Mouse (Mus musculus) cortical plate, adult 2 months (tissue): ENCODE measurements around the gene Slc6a1. TPM values are rescaled to one million over a fixed set of nuclear protein-coding genes. Genes with fewer than 3 reads are reported as not detected.
A peak's percentile ranks its signal among the peaks of the same experiment; 100 is the strongest.

Experiments used
- H3K27ac ChIP-seq: fragments of 200-500 bp; 2 replicates; pipeline ENCODE4 v1.5.1; 2012; ENCODE audit warnings: low read length, control low read depth, inconsistent platforms; ENCODE audit not compliant: insufficient read depth
- H3K4me1 ChIP-seq: fragments of 200-500 bp; 2 replicates; pipeline ENCODE4 v1.6.1; 2011; ENCODE audit warnings: low read length; ENCODE audit not compliant: control insufficient read depth, insufficient read depth
- H3K4me3 ChIP-seq: fragments of 200-500 bp; 2 replicates; pipeline ENCODE4 v1.5.1; 2011; ENCODE audit warnings: mild to moderate bottlenecking, low read length, control low read depth; ENCODE audit not compliant: insufficient read depth
- CTCF ChIP-seq: fragments of 200-500 bp; IDR thresholded peaks from 2 replicates; pipeline ENCODE4 v1.5.1; 2011; ENCODE audit warnings: mild to moderate bottlenecking, control low read depth, low read length; ENCODE audit not compliant: insufficient read depth; ENCODE audit errors: extremely low read depth
- POLR2A ChIP-seq: fragments of 200-500 bp; IDR thresholded peaks from 2 replicates; pipeline ENCODE4 v1.6.1; 2011; ENCODE audit warnings: mild to moderate bottlenecking, low read length, control low read depth; ENCODE audit not compliant: insufficient read depth; ENCODE audit errors: extremely low read depth
- polyA plus RNA-seq: library from polyadenylated mRNA; depleted of rRNA; stranded (reverse); fragments of >200 nt; gene quantifications from 2 replicates; pipeline ENCODE4 v1.2.3, GENCODE M21; 2012

Slc6a1 gene
- polyA plus RNA-seq, 1 experiment = 392 TPM

DNA sequence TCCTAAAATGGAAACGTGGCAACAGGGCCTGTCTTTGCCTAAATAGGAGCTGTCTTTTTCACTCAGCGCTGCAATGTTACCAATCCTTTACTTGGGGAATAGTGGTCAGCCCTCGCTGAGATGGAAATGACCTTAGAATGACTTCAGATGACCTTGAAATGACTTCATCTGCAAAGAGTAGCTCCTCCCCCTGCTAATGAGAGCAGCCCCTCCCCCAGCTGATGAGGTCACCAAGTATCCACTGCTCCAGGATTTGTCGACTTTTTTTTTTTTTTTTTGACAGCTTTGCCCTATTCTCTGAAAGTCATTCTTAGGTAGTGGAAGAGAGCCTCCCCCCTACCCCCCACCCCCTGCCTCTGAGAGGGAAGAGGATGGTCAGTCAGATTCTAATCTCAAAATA is 3.0 kb downstream of the Slc6a1 start:
- peak overlapping the region; percentile 73 for H3K4me3 ChIP-seq
- H3K4me1 ChIP-seq = peaks cover 6% of the 10 kb centered on the region
- H3K27ac ChIP-seq = peak overlapping the region; percentile 94; the same call in 1 of the 2 replicates
- TF ChIP-seq CTCF (no peak), POLR2A (no peak)

DNA sequence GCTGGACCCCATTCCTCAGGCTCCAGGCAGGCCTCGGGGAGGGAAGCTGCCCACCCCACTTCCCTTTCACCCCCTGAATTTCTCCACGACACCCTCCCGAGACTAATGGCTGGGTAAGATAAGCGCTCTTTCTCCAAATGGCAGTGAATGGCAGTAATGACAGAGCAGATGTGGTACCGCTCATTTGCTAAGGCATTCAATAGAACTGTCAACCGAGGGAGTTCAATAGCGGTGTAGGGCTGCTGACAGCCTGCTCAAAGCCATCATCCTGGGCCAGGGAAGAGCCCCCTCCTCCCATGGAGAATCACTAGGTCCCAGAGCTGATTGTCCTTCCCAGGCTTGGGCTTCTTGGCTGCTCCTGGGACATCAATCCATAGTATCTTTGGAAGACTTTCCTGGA is 6.7 kb downstream of the Slc6a1 start:
- no peak for TF ChIP-seq CTCF
- TF ChIP-seq POLR2A = no peak
- Histone ChIP-seq H3K27ac (no peak overlapping the region; the same call in 1 of the 2 replicates), H3K4me1 (peaks cover 11% of the 10 kb centered on the region), H3K4me3 (no peak overlapping the region)

DNA sequence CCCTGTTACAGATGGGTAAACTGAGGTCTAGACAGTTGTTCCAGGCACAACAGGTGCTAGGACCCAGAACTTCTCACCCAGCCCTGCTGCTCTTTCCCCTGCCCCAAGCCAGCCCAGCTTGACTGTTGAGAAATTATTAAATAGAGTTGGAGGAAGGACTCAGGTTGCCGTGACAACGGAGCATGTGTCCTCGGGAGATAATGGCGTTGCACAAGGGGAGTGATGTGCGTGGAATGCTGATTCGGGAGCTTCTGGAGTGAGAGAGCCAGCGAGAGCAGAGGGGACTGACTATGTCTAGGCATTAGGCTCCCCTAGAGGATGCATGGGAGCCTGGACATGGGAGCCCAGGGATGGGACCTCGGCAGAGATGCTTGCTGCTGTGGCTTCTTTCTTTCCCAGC is 7.7 kb downstream of the Slc6a1 start:
- H3K4me1 ChIP-seq = peaks cover 9% of the 10 kb centered on the region; the same call in 1 of the 2 replicates
- H3K4me3 ChIP-seq = no peak overlapping the region
- TF ChIP-seq POLR2A (peak; percentile 34; the same call in 1 of the 2 replicates), CTCF (no peak)
- 0 out of 2 replicates have a peak overlapping the region, but pooled peaks have one; percentile 17 for H3K27ac ChIP-seq

DNA sequence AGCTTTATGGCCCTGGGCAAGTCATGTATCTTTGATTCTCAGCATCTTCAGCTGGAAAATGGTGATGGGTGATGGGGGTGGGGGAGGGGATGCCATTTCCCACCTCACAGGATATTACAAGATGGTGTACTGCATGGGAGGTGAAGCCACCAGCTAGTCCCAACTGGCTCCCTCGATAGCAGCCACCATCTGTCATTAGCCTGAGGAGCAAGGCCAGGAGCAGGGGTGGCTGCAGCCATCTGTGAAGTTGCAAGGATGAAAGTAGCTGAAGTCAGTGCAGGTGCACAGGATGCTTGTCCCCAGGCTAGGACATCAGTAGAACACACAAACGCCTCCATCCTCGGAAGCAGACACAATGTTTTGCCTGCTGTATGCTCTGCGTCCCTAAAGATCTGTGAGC is 8.5 kb downstream of the Slc6a1 start:
- H3K4me3 ChIP-seq = no peak overlapping the region
- no peak overlapping the region for H3K27ac ChIP-seq
- TF ChIP-seq POLR2A (no peak), CTCF (no peak)
- peaks cover 6% of the 10 kb centered on the region; the same call in 1 of the 2 replicates for H3K4me1 ChIP-seq

DNA sequence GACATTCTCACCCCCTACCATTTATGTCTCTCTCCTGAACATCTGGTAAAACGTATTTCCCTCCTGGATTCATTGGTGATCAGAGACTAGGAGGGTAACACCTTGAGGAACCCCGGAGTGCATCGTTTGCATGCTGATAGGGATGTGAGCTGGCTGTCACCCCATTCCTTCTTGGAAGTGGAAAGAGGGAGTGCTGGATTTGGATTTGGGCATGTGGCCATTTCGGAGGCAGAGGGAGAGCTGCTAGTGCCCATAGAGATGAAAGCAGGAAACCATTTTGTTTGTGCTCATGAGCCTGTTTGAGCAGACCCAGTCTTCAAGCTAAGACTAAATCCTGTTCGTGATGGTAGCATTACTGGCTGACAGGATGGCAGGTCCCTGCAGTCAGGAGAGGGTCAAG is 9.0 kb downstream of the Slc6a1 start:
- Histone ChIP-seq H3K4me3 (no peak overlapping the region), H3K27ac (peak overlapping the region; percentile 43; the same call in 1 of the 2 replicates), H3K4me1 (peaks cover 8% of the 10 kb centered on the region; the same call in 1 of the 2 replicates)
- TF ChIP-seq CTCF (no peak), POLR2A (no peak)

GRCm38 (mm10) chr6:114293511-114293910 is 11.1 kb downstream of the Slc6a1 start:
- peak overlapping the region; percentile 58 for H3K27ac ChIP-seq
- TF ChIP-seq CTCF = no peak
- TF ChIP-seq POLR2A = no peak
- H3K4me1 ChIP-seq = peaks cover 10% of the 10 kb centered on the region; the same call in 1 of the 2 replicates
- H3K4me3 ChIP-seq = no peak overlapping the region

GRCm38 (mm10) chr6:114295086-114295485 is 12.7 kb downstream of the Slc6a1 start:
- TF ChIP-seq POLR2A (no peak), CTCF (no peak)
- no peak overlapping the region for H3K27ac ChIP-seq

GRCm38 (mm10) chr6:114297260-114298002 is 15.0 kb downstream of the Slc6a1 start:
- peaks cover 8% of the 10 kb centered on the region; the same call in 1 of the 2 replicates for H3K4me1 ChIP-seq
- TF ChIP-seq POLR2A (no peak), CTCF (no peak)
- peak overlapping the region; percentile 33; the same call in 1 of the 2 replicates for H3K27ac ChIP-seq
- no peak overlapping the region for H3K4me3 ChIP-seq

More at GRCm38 (mm10) chr6:114295086-114295485, 12.7 kb downstream of the Slc6a1 start:
- H3K4me3 ChIP-seq = no peak overlapping the region
- peaks cover 8% of the 10 kb centered on the region; the same call in 1 of the 2 replicates for H3K4me1 ChIP-seq

DNA sequence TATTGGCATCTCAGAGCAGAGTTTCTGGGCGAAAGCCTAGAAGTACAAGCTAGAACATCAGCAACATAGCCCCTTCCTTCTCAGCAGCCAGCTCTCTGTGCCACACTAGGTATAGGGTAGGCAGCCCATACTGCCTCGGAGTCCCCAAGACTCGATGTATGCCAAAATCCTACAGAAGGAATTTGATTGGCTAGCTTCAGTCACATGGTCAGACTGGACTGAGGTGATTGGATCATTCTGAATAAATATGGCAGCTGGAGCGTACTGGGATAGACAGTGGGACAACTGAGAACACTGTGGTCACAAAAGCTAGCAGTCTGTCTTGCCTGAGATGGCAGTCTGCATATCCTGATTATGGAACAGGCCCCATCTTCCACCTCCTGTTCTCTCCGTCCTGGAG is 17.3 kb downstream of the Slc6a1 start:
- Histone ChIP-seq H3K27ac (no peak overlapping the region), H3K4me3 (no peak overlapping the region), H3K4me1 (peaks cover 3% of the 10 kb centered on the region; the same call in 1 of the 2 replicates)
- TF ChIP-seq CTCF (no peak), POLR2A (no peak)

DNA sequence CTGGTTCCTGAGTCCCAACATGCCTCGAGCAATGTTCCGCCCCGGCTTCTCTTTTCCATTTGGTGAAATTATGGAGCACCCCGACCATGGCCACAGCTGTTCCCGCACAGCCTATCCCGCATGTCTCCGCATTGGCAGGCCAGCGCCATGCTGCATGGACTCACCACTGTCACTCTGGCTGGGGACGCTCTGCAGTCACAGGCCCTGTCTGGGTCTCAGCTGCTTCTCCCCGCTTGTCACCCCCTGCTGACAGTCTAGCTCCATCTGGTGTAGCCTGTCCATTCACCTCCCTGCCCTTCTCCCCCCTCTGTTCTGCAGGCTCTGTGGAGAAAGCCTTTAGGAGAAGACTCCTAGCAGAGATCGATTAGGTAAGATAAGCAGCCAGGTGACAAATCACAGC is 18.3 kb downstream of the Slc6a1 start:
- no peak overlapping the region for H3K4me3 ChIP-seq
- H3K4me1 ChIP-seq = peaks cover 3% of the 10 kb centered on the region; the same call in 1 of the 2 replicates
- no peak overlapping the region for H3K27ac ChIP-seq
- TF ChIP-seq POLR2A (no peak), CTCF (no peak)
